Mouse (Mus musculus) ES-Bruce4 (cell line): Measurements from ENCODE around the gene Ago4.

Experiments
- CTCF ChIP-seq: IDR thresholded peaks from one replicate; pipeline ENCODE4 v1.8.1; 2011; ENCODE audit warnings: low read depth, low read length
- EP300 ChIP-seq: IDR thresholded peaks from 2 replicates; pipeline ENCODE4 v1.6.1; 2011; ENCODE audit warnings: low read depth, low read length; ENCODE audit not compliant: insufficient read depth

DNA sequence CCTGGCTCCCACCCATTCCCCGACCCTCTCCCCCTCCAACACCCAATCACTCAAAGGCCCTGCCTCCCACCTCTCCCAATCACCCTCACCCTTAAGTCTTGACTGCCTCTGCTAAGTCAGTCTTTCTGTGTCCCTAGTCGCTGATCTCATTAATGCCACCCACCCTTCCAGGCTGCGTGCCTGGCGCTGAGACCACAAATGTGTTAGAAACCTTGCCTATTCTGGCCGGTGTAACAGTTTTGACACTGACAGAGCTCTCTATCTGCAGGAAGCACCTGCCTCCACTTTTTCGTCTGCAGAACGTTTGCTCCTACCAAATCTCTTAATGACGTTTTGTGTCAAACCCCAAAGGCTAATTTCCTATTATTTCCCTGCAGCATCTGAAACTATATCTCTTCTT lies 64.3 kb downstream of the Ago4 start:
- TF ChIP-seq EP300 (no peak), CTCF (no peak)
